Mouse (Mus musculus): Measurements from ENCODE around the gene Kansl2.
A peak's percentile ranks its signal among the peaks of the same experiment; 100 is the strongest.
"Not testable (repeated sequence)": the region's sequence is repeated elsewhere in the genome, so short reads cannot be mapped to it uniquely, and the experiment has no call there.

Kansl2 gene

GRCm38 (mm10) chr15:98536828-98537510 lies 2.9 kb upstream of the Kansl2 start:
- DNase-seq (ENCODE audit: low spot score): no peak

- no peak for DNase-seq (ENCODE audit: low spot score)
These were observed 1.9 kb upstream of the Kansl2 start for GRCm38 (mm10) chr15:98535921-98536320.

GRCm38 (mm10) chr15:98533035-98533531 lies 981 bp downstream of the Kansl2 start:
- no peak for DNase-seq (ENCODE audit: low spot score)

GRCm38 (mm10) chr15:98532281-98532680 lies 1.8 kb downstream of the Kansl2 start:
- no peak for DNase-seq (ENCODE audit: low spot score)

GRCm38 (mm10) chr15:98528066-98528563 lies 5.9 kb downstream of the Kansl2 start:
- DNase-seq (ENCODE audit: low spot score): no peak

GRCm38 (mm10) chr15:98527056-98527771 lies 6.8 kb downstream of the Kansl2 start:
- no peak for DNase-seq (ENCODE audit: low spot score)

GRCm38 (mm10) chr15:98526057-98526456 lies 8.0 kb downstream of the Kansl2 start:
- DNase-seq (ENCODE audit: low spot score): no peak

GRCm38 (mm10) chr15:98521245-98521644 lies 12.8 kb downstream of the Kansl2 start:
- DNase-seq (ENCODE audit: low spot score): no peak

- DNase-seq (ENCODE audit: low spot score): peak; percentile 59
These were observed 16.4 kb downstream of the Kansl2 start for GRCm38 (mm10) chr15:98517380-98518355.

GRCm38 (mm10) chr15:98514845-98515244 lies 19.2 kb downstream of the Kansl2 start:
- not testable (repeated sequence) for DNase-seq (ENCODE audit: low spot score)

GRCm38 (mm10) chr15:98514146-98514545 lies 19.9 kb downstream of the Kansl2 start:
- DNase-seq (ENCODE audit: low spot score): no peak

- DNase-seq (ENCODE audit: low spot score): not testable (repeated sequence)
These were observed 20.4 kb downstream of the Kansl2 start for GRCm38 (mm10) chr15:98513676-98514075.

- DNase-seq (ENCODE audit: low spot score): no peak
These were observed 21.2 kb downstream of the Kansl2 start for GRCm38 (mm10) chr15:98512799-98513321.

GRCm38 (mm10) chr15:98512232-98512631 lies 21.8 kb downstream of the Kansl2 start:
- DNase-seq (ENCODE audit: low spot score): no peak

- DNase-seq (ENCODE audit: low spot score): no peak
These were observed 22.6 kb downstream of the Kansl2 start for GRCm38 (mm10) chr15:98511386-98511928.

GRCm38 (mm10) chr15:98510438-98511385 lies 23.4 kb downstream of the Kansl2 start:
- peak; percentile 71 for DNase-seq (ENCODE audit: low spot score)

GRCm38 (mm10) chr15:98509387-98509786 lies 24.7 kb downstream of the Kansl2 start:
- DNase-seq (ENCODE audit: low spot score): no peak

GRCm38 (mm10) chr15:98507321-98507720 lies 26.7 kb downstream of the Kansl2 start:
- DNase-seq (ENCODE audit: low spot score): no peak

- no peak for DNase-seq (ENCODE audit: low spot score)
These were observed 27.7 kb downstream of the Kansl2 start for GRCm38 (mm10) chr15:98506253-98506957.

GRCm38 (mm10) chr15:98504514-98504913 lies 29.6 kb downstream of the Kansl2 start:
- peak; percentile 63 for DNase-seq (ENCODE audit: low spot score)

Data from spleen, adult 12 weeks (tissue).